Mouse (Mus musculus) liver, adult (tissue): ENCODE data around the gene Slc26a1.

Experiments used
- GATA4 ChIP-seq: IDR thresholded peaks from 2 replicates; pipeline ENCODE4 v1.6.1; 2014; ENCODE audit warnings: mild to moderate bottlenecking, low read length; ENCODE audit not compliant: insufficient replicate concordance

The Slc26a1 gene

DNA sequence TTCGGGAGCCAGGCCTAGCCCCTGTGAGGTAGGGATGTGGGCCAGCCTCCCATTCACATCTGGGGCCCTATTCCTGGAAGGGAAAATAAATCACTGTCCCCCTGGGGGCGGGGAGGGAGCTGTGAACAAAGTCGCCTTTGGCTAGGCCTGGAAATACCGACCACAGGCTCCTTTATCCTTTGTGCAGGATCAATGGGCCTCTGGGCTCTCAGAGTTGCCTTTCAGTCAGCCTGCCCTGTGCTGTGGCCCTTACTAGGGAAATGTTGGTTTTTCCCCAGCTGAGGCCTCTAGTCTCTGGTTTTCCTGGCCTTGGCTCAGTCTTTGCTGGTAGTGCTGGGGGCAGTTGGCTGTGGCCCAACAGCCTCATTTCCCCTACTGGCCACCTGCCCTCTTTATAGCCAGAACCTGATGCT, 22.0 kb upstream of the Slc26a1 start:
- TF ChIP-seq GATA4: no peak

- TF ChIP-seq GATA4: no peak
Measured at GRCm38 (mm10) chr5:108696542-108696941, 21.2 kb upstream of the Slc26a1 start.

GRCm38 (mm10) chr5:108695861-108696260, 20.5 kb upstream of the Slc26a1 start:
- no peak for TF ChIP-seq GATA4

DNA sequence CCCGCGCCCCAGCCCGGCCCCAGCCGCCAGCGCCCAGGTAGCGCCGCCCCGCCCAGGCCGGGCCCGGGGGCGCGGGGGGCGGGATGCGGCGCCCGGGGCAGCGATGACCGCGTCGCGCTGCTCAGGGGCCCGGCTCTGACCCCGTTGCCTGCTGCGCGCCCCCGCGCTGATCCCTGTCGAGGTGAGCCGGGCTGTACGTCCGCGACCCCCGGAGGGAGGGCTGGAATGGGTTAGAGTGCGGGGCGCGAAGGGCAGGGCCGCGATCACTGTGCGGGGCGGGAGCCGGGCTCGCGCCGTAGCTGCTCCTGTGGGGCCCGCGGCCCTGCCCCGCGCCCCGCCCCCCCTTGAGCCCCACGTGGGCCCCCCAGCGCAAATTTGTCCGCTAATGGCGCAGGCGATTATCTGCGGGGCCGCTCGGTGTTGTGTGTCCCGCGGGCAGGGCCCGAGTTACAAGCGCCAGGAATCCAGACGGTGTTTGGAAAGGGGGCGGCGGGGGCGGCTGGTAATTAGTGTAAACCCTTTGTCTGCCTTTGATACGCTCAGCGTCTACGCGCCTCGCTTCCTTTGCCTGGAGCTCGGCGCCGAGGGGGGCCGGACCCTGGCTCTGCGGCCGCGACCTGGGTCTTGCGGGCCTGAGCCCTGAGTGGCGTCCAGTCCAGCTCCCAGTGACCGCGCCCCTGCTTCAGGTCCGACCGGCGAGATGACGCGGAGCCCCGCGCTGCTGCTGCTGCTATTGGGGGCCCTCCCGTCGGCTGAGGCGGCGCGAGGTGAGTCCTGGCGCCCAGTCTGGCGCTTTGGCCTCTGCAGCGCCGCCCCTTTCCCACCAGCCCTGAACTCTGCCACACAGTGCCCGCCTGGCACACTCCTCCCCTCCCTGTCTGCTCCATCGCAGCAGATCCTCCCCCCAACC, 19.2 kb upstream of the Slc26a1 start:
- TF ChIP-seq GATA4: no peak

GRCm38 (mm10) chr5:108693872-108694288, 18.5 kb upstream of the Slc26a1 start:
- TF ChIP-seq GATA4: no peak

GRCm38 (mm10) chr5:108692271-108692670, 16.9 kb upstream of the Slc26a1 start, which contains the start of gene Fgfrl1:
Fgfrl1 (plus strand) TSS chr5:108692382.
- TF ChIP-seq GATA4: no peak

GRCm38 (mm10) chr5:108691152-108691551, 15.8 kb upstream of the Slc26a1 start:
- no peak for TF ChIP-seq GATA4

DNA sequence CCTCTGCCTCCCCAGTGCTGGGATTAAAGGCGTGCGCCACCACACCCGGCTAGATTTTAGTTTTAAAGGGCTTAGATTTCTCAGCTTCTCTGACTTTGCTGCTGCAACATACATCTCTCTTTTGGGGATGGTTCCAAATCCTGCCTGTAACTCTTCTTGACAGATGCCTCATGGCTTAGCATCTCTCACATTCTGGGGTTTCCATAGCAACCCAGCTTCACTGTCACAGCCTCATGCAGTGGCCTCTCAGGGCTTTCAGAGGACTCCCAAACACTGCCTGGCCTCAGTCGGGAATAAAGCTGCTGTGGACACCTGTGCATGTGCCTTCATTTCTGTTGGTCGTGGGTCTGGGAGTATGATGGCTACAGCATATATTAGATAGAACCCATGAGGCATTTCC, 13.7 kb upstream of the Slc26a1 start:
- TF ChIP-seq GATA4: no peak

DNA sequence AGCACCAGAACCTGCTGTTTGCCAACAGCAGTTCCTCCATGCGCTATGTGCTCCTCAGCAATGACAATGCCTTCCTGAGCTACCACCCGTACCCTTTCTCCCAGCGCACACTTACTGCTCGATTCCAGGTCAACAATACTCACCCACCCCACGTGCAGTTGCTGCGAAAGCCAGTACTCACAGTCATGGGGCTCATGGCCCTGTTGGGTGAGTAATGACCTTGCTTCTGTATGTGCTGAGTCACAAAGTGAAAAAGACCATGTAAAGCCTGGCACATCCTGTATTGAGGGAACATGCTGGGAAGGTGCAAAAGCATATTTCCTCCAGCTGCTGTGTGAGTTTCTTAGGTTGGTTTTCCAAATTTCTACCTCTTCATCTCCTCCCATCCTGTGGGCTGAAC, 5.5 kb upstream of the Slc26a1 start:
- no peak for TF ChIP-seq GATA4

- TF ChIP-seq GATA4: no peak
Measured at GRCm38 (mm10) chr5:108679909-108680308, 4.5 kb upstream of the Slc26a1 start.

DNA sequence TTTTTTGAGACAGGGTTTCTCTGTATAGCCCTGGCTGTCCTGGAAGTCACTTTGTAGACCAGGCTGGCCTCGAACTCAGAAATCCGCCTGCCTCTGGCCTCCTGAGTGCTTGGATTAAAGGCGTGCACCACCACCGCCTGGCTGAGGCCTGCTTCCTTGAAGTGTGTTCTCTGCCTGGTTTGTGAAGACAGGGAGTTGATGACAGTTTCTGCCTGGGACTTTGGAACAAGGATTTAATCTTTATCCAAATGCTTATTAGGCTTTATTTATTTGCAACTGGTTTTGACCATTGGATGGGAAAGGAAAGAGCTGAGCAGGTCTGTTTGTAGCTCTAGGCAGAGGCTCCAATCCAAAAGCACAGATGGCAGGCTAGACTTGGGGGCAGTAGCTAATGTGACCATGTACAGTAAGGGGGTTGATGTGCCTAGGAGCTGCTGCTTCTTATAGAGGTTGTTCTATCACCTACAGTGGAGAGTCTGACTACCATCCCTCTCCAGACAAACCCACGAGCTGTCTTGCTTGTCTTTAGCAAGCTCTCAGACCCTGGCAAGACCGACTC, 3.0 kb upstream of the Slc26a1 start:
- no peak for TF ChIP-seq GATA4

GRCm38 (mm10) chr5:108677605-108678295, 2.4 kb upstream of the Slc26a1 start:
- no peak for TF ChIP-seq GATA4

- TF ChIP-seq GATA4: no peak
Measured at GRCm38 (mm10) chr5:108676772-108677498, 1.6 kb upstream of the Slc26a1 start.

GRCm38 (mm10) chr5:108674624-108675023, 745 bp downstream of the Slc26a1 start:
- TF ChIP-seq GATA4: no peak

DNA sequence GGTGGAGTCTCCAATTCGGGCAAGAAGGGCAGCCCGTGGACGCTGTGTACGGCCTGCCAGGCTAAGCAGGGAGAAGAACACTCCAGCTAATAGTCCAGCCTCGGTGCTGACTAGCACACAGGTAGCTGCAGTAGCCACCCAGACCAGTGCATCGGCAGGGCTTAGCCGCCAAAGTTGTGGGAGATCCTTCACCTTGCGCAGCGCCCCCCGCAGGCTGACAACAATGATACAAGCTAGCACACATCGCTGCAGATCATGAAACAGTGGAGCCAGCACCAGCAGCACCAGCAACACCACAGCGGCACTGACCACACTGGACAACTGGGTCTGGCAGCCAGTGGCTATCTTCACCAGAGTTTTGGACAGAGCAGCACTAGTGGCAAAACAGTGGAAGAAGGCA, 3.6 kb downstream of the Slc26a1 start:
- TF ChIP-seq GATA4: no peak
